Mouse (Mus musculus) lung, postnatal 0 days (tissue): Measurements from ENCODE around the gene Slc18a2. TPM values are rescaled to one million over a fixed set of nuclear protein-coding genes. Genes with fewer than 3 reads are reported as not detected.

Source experiments
- ATAC-seq: fragments of 200-750 bp; cut with Nextera tagmentation; 2 replicates; pipeline ENCODE4 v1.8.0; 2017; ENCODE audit warnings: moderate library complexity
- DNase-seq: peaks from one replicate; pipeline ENCODE4 v3.0.0-alpha.2; 2016; ENCODE audit warnings: low spot score
- H3K27ac ChIP-seq: fragments of 300-500 bp; sonication (generic); 2 replicates; pipeline ENCODE4 v1.5.1; 2014; ENCODE audit warnings: antibody characterized with exemption, mild to moderate bottlenecking, low read length, mixed read lengths
- H3K27me3 ChIP-seq: fragments of 300-500 bp; sonication (generic); replicated peaks from 2 replicates; pipeline ENCODE4 v1.6.1; 2014; ENCODE audit warnings: low read length, mixed read lengths; ENCODE audit not compliant: insufficient read depth
- H3K36me3 ChIP-seq: fragments of 300-500 bp; sonication (generic); 2 replicates; pipeline ENCODE4 v1.6.1; 2014; ENCODE audit warnings: low read length, mixed read lengths; ENCODE audit not compliant: insufficient read depth
- H3K4me1 ChIP-seq: fragments of 300-500 bp; sonication (generic); 2 replicates; pipeline ENCODE4 v1.6.1; 2014; ENCODE audit warnings: antibody characterized with exemption, low read depth, low read length, mixed read lengths; ENCODE audit not compliant: insufficient read depth
- H3K4me2 ChIP-seq: fragments of 300-500 bp; sonication (generic); replicated peaks from 2 replicates; pipeline ENCODE4 v1.6.1; 2014; ENCODE audit warnings: low read depth, mild to moderate bottlenecking, low read length, moderate library complexity, mixed read lengths
- H3K4me3 ChIP-seq: fragments of 300-500 bp; sonication (generic); 2 replicates; pipeline ENCODE4 v1.5.1; 2014; ENCODE audit warnings: low read depth, low read length
- H3K9ac ChIP-seq: fragments of 300-500 bp; sonication (generic); replicated peaks from 2 replicates; pipeline ENCODE4 v1.6.1; 2014; ENCODE audit warnings: low read depth, mild to moderate bottlenecking
- H3K9me3 ChIP-seq: fragments of 300-500 bp; sonication (generic); 2 replicates; pipeline ENCODE4 v1.6.1; 2016; ENCODE audit warnings: low read length, mixed read lengths
- CTCF ChIP-seq: IDR thresholded peaks from 2 replicates; pipeline ENCODE4 v1.5.1; 2016; ENCODE audit warnings: antibody characterized with exemption, mild to moderate bottlenecking
- EP300 ChIP-seq: IDR thresholded peaks from 2 replicates; pipeline ENCODE4 v1.6.1; 2016; ENCODE audit warnings: antibody characterized with exemption, mild to moderate bottlenecking, control low read depth
- WGBS: fragments of 180-500 bp; shearing (Covaris S2); extraction: QIAGEN DNeasy Blood & Tissue Kit; methylation state at CpG from one replicate; pipeline ENCODE4 v1.1.7; 2014; 5-methylcytosine and 5-hydroxymethylcytosine counted together
- polyA plus RNA-seq: library from polyadenylated mRNA; unstranded; fragments of >200 nt; fragmentation: Nextera tagmentation; extraction: Ambion mirVana; gene quantifications from 2 replicates; pipeline ENCODE4 v1.2.1, GENCODE M21; 2015

Slc18a2 gene
- polyA plus RNA-seq, 1 experiment from 2014 or later = 2.7 TPM

- no peak overlapping the region for H3K27ac ChIP-seq
- TF ChIP-seq EP300 = no peak
- TF ChIP-seq CTCF = no peak
- ATAC-seq = no peak
- H3K4me3 ChIP-seq = no peak overlapping the region
- DNase-seq = no peak
- no peaks in the 10 kb centered on the region for H3K9me3 ChIP-seq
- WGBS = 100% methylated on average over 1 of the region's 1 CpGs
- H3K4me2 ChIP-seq = no peak overlapping the region
- no peaks in the 10 kb centered on the region for H3K36me3 ChIP-seq
- peaks cover 4% of the 10 kb centered on the region; the same call in 1 of the 2 replicates for H3K4me1 ChIP-seq
- no peaks in the 10 kb centered on the region for H3K27me3 ChIP-seq
- H3K9ac ChIP-seq = no peak overlapping the region
These were observed 76.0 kb downstream of the Slc18a2 start for GRCm38 (mm10) chr19:59336655-59337054.

DNA sequence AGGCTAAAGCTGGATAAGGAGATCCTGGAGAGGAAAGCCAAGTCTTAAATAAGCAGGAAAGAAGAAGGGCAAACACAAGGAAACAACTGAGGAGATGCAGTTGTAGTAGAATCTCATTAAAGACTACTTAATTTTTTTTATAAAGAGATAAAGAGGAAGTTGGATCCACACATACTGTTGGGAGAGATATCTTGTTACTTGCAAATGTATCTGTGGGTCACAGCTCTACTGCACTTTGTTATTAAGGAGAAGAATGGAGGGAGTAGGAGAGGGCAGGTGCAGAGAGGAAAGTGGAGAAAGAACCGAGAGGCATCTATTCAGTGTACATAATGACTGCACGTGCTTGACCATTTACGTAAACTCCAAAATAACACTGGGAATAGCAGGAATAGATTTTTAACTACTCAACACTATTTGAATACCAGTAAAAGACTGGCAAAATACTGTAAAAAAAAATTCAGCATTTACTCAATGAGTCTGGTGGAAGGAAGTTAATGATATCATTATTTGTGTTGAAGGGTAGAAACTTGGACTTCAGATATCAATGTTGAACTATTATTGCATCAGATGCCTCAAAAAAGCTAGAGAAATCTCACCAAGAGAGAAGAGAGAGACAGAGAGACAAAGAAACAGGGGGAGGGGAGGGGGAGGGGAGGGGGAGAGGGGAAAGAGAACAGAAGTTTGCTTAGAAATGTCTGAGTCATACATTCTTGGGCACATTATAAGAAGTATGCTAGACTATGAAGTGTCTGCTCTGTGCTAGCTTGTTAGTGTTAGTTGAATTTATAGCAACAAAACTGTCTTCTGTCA is 77.4 kb downstream of the Slc18a2 start:
- H3K27ac ChIP-seq = no peak overlapping the region
- no peak overlapping the region for H3K9ac ChIP-seq
- H3K9me3 ChIP-seq = no peaks in the 10 kb centered on the region
- H3K27me3 ChIP-seq = no peaks in the 10 kb centered on the region
- H3K36me3 ChIP-seq = no peaks in the 10 kb centered on the region
- peaks cover 7% of the 10 kb centered on the region; the same call in 1 of the 2 replicates for H3K4me1 ChIP-seq
- 79% methylated on average over 3 of the region's 3 CpGs for WGBS
- no peak overlapping the region for H3K4me3 ChIP-seq
- H3K4me2 ChIP-seq = no peak overlapping the region
- peak; percentile 54 for DNase-seq
- TF ChIP-seq CTCF = no peak
- TF ChIP-seq EP300 = no peak
- peak; percentile 44; the same call in 1 of the 2 replicates for ATAC-seq

GRCm38 (mm10) chr19:59339908-59340307 is 79.2 kb downstream of the Slc18a2 start:
- no peak overlapping the region for H3K9ac ChIP-seq
- no peaks in the 10 kb centered on the region for H3K9me3 ChIP-seq
- ATAC-seq (no peak), DNase-seq (no peak)
- H3K4me2 ChIP-seq = no peak overlapping the region
- no peak overlapping the region for H3K4me3 ChIP-seq
- H3K36me3 ChIP-seq = no peaks in the 10 kb centered on the region
- no peak overlapping the region for H3K27ac ChIP-seq
- TF ChIP-seq CTCF (no peak), EP300 (no peak)
- H3K27me3 ChIP-seq = no peaks in the 10 kb centered on the region
- H3K4me1 ChIP-seq = peaks cover 16% of the 10 kb centered on the region; the same call in 1 of the 2 replicates
- 65% methylated on average over 3 of the region's 3 CpGs for WGBS

- no peak for ATAC-seq
- Histone ChIP-seq H3K27ac (no peak overlapping the region), H3K4me2 (peak overlapping the region; percentile 89; the same call in 1 of the 2 replicates), H3K4me1 (peaks cover 16% of the 10 kb centered on the region; the same call in 1 of the 2 replicates), H3K9ac (no peak overlapping the region), H3K4me3 (peak overlapping the region; percentile 93; the same call in 1 of the 2 replicates), H3K27me3 (no peaks in the 10 kb centered on the region), H3K9me3 (no peaks in the 10 kb centered on the region), H3K36me3 (no peaks in the 10 kb centered on the region)
- DNase-seq = no peak
- WGBS = 29% methylated on average over 2 of the region's 2 CpGs
- TF ChIP-seq EP300 = no peak
- TF ChIP-seq CTCF = no peak
These were observed 82.3 kb downstream of the Slc18a2 start for GRCm38 (mm10) chr19:59342964-59343363.

DNA sequence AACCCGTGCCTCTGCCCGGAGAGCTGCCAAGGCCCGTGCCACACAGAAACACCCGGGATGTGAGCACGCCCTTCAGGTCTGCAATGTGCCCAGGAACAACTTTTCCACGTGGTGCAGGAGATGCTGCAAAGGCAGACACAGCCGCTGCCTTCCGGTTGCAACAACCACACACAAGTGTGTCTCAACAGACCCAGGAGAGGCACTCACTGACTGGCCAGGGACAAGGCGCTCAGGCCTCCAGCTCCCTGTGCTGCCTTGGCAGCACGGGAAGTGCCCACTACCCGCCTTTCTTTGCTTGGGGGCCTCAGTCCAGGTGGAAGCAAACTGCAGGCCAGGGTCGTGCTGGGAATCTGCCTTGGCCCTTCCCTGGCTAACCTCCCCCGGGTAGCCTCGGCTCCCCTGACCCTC is 83.6 kb downstream of the Slc18a2 start:
- Histone ChIP-seq H3K4me2 (peak overlapping the region; percentile 89), H3K27me3 (no peaks in the 10 kb centered on the region), H3K4me3 (peak overlapping the region; percentile 93), H3K36me3 (no peaks in the 10 kb centered on the region), H3K4me1 (peaks cover 16% of the 10 kb centered on the region; the same call in 1 of the 2 replicates), H3K9me3 (no peaks in the 10 kb centered on the region), H3K27ac (0 out of 2 replicates have a peak overlapping the region, but pooled peaks have one; percentile 92), H3K9ac (peak overlapping the region; percentile 84)
- ATAC-seq (0 out of 2 replicates have a peak, but pooled peaks have one; percentile 8), DNase-seq (peak; percentile 66)
- 2% methylated on average over 14 of the region's 14 CpGs for WGBS
- TF ChIP-seq CTCF (no peak), EP300 (no peak)

DNA sequence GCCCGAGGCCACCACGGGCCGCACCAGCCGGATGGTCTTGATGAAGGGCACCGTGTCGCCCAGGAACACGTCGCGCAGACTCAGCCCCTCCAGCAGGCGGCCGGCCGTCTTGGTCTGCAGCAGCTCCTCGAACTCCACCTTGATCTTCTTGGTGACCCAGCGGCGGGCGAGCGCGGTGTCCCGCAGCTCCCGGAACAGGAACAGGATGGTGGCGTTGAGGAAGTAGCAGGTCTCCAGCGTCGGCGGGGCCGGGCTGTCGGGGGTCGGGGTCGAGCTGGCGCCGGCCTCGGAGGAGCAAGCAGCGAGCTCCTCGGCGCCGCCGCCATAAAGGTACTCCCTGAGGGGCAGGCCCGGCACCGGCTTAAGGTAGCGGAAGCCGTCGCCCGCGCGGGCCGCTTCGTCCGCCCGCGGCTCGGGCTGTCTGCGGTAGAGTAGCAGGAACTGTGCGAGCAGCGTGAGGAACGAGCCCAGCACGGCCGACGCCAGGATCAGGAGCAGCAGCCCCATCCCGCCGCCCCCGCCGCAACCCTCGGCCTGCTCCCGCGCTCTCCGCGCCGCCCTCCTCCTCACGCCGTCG is 84.5 kb downstream of the Slc18a2 start:
- peak overlapping the region; percentile 93 for H3K4me3 ChIP-seq
- H3K9me3 ChIP-seq = no peaks in the 10 kb centered on the region
- H3K9ac ChIP-seq = peak overlapping the region; percentile 84
- peak; percentile 78 for DNase-seq
- peak overlapping the region; percentile 92 for H3K27ac ChIP-seq
- 0% methylated on average over 39 of the region's 70 CpGs for WGBS
- no peaks in the 10 kb centered on the region for H3K27me3 ChIP-seq
- ATAC-seq = peak; percentile 49
- peak overlapping the region; percentile 89 for H3K4me2 ChIP-seq
- H3K4me1 ChIP-seq = peaks cover 16% of the 10 kb centered on the region; the same call in 1 of the 2 replicates
- H3K36me3 ChIP-seq = no peaks in the 10 kb centered on the region
- TF ChIP-seq CTCF (peak; percentile 56), EP300 (no peak)

Other genes with a start within 250 kb of the Slc18a2 start
- gene Shtn1, start 184.8 kb upstream of the Slc18a2 start, polyA plus RNA-seq = 8.8 and 9.0 TPM in 2 replicates
- gene Vax1, start 90.8 kb upstream of the Slc18a2 start, polyA plus RNA-seq = not detected in 2 replicates
- not detected in 2 replicates for gene Kcnk18, start 41.7 kb upstream of the Slc18a2 start, polyA plus RNA-seq
- 24.0 and 25.3 TPM in 2 replicates for gene Rps12-ps3, start 61.4 kb downstream of the Slc18a2 start, polyA plus RNA-seq
- 6.3 and 6.8 TPM in 2 replicates for gene Pdzd8, start 84.9 kb downstream of the Slc18a2 start, polyA plus RNA-seq
- gene Emx2, start 197.5 kb downstream of the Slc18a2 start, polyA plus RNA-seq = not detected in 2 replicates